Mouse (Mus musculus): Measurements from ENCODE around the gene Gm20388. TPM values are rescaled to one million over a fixed set of nuclear protein-coding genes. Genes with fewer than 3 reads are reported as not detected.

The Gm20388 gene
- polyA plus RNA-seq, 1 experiment from 2014 or later = 1.4 TPM

GRCm38 (mm10) chr8:121080361-121081090 lies 1169.9 kb downstream of the Gm20388 start:
- Histone ChIP-seq H3K9ac (ENCODE audit: low read depth, low read length) (no peak overlapping the region), H3K36me3 (ENCODE audit: control insufficient read depth, insufficient read depth) (no peaks in the 10 kb centered on the region), H3K9me3 (replicated peaks; ENCODE audit: control insufficient read depth, low read length) (no peaks in the 10 kb centered on the region), H3K4me3 (ENCODE audit: low read depth, low read length) (no peak overlapping the region), H3K27me3 (ENCODE audit: control insufficient read depth, insufficient read depth, low read depth, low read length) (peaks cover 98% of the 10 kb centered on the region), H3K27ac (ENCODE audit: low read length) (no peak overlapping the region), H3K4me2 (ENCODE audit: low read depth, low read length) (0 out of 2 replicates have a peak overlapping the region, but pooled peaks have one; percentile 3), H3K4me1 (ENCODE audit: control insufficient read depth, low read depth, low read length) (no peaks in the 10 kb centered on the region; the same call in 1 of the 2 replicates)
- 2% methylated on average over 49 of the region's 49 CpGs for WGBS (ENCODE audit: insufficient replicate concordance)
- no peak for ATAC-seq (ENCODE audit: low read depth)

DNA sequence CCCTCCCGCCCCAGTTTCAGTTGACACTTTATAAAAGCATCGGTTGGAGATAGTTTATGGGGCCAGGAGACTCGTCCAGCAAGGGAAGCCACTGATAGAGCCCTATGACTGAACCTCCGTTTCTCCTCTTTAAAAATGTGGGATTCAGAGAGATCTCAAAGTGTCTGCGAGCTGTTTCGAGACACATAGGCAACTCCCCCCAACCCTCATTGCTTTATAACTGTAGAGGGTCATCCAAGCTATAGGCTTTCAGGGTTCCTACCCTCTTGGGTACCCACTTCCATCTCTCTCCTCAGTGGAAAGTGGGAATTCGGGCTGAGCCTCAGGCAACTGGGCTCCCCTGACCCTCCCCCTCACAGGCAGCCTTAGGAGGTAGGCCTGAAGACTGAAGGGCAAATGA lies 1170.8 kb downstream of the Gm20388 start:
- Histone ChIP-seq H3K9ac (ENCODE audit: low read depth, low read length) (no peak overlapping the region), H3K4me2 (ENCODE audit: low read depth, low read length) (no peak overlapping the region), H3K9me3 (replicated peaks; ENCODE audit: control insufficient read depth, low read length) (no peaks in the 10 kb centered on the region), H3K27ac (ENCODE audit: low read length) (no peak overlapping the region), H3K4me3 (ENCODE audit: low read depth, low read length) (no peak overlapping the region), H3K4me1 (ENCODE audit: control insufficient read depth, low read depth, low read length) (no peaks in the 10 kb centered on the region; the same call in 1 of the 2 replicates), H3K36me3 (ENCODE audit: control insufficient read depth, insufficient read depth) (no peaks in the 10 kb centered on the region), H3K27me3 (ENCODE audit: control insufficient read depth, insufficient read depth, low read depth, low read length) (peaks cover 98% of the 10 kb centered on the region)
- ATAC-seq (ENCODE audit: low read depth) = no peak
- 4% methylated on average over 7 of the region's 7 CpGs for WGBS (ENCODE audit: insufficient replicate concordance)

GRCm38 (mm10) chr8:121082218-121083092 lies 1171.8 kb downstream of the Gm20388 start:
- Histone ChIP-seq H3K4me3 (ENCODE audit: low read depth, low read length) (peak overlapping the region; percentile 54), H3K4me1 (ENCODE audit: control insufficient read depth, low read depth, low read length) (no peaks in the 10 kb centered on the region; the same call in 1 of the 2 replicates), H3K4me2 (ENCODE audit: low read depth, low read length) (peak overlapping the region; percentile 67), H3K9me3 (replicated peaks; ENCODE audit: control insufficient read depth, low read length) (no peaks in the 10 kb centered on the region), H3K36me3 (ENCODE audit: control insufficient read depth, insufficient read depth) (no peaks in the 10 kb centered on the region), H3K27ac (ENCODE audit: low read length) (no peak overlapping the region), H3K27me3 (ENCODE audit: control insufficient read depth, insufficient read depth, low read depth, low read length) (peaks cover 98% of the 10 kb centered on the region), H3K9ac (ENCODE audit: low read depth, low read length) (no peak overlapping the region)
- ATAC-seq (ENCODE audit: low read depth) = no peak
- 2% methylated on average over 57 of the region's 57 CpGs for WGBS (ENCODE audit: insufficient replicate concordance)

- peak; percentile 42 for ATAC-seq (ENCODE audit: low read depth)
- H3K9ac ChIP-seq (ENCODE audit: low read depth, low read length) = no peak overlapping the region; the same call in 1 of the 2 replicates
- no peaks in the 10 kb centered on the region; the same call in 1 of the 2 replicates for H3K4me1 ChIP-seq (ENCODE audit: control insufficient read depth, low read depth, low read length)
- peak overlapping the region; percentile 33 for H3K27ac ChIP-seq (ENCODE audit: low read length)
- WGBS (ENCODE audit: insufficient replicate concordance) = under 1% methylated on average over 84 of the region's 89 CpGs
- peak overlapping the region; percentile 54 for H3K4me3 ChIP-seq (ENCODE audit: low read depth, low read length)
- no peaks in the 10 kb centered on the region for H3K36me3 ChIP-seq (ENCODE audit: control insufficient read depth, insufficient read depth)
- H3K27me3 ChIP-seq (ENCODE audit: control insufficient read depth, insufficient read depth, low read depth, low read length) = peaks cover 98% of the 10 kb centered on the region
- no peaks in the 10 kb centered on the region for H3K9me3 ChIP-seq (replicated peaks; ENCODE audit: control insufficient read depth, low read length)
- peak overlapping the region; percentile 67 for H3K4me2 ChIP-seq (ENCODE audit: low read depth, low read length)
Observed at GRCm38 (mm10) chr8:121083093-121083935, 1172.7 kb downstream of the Gm20388 start.

DNA sequence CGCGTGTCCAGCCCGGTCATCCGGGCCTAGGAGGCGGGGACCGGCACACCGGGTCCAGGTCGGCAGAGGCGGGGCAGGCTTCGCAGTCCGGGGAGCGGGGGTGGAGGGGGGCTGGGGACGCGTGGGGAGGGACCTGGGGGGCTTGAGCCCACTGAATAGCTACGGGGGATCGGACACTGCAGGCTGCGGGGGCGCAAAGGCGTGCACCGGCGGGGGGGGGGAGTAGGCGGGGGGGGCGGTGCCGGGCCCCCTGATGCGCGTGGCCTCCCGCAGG lies 1173.2 kb downstream of the Gm20388 start:
- H3K27ac ChIP-seq (ENCODE audit: low read length) = no peak overlapping the region
- no peaks in the 10 kb centered on the region; the same call in 1 of the 2 replicates for H3K4me1 ChIP-seq (ENCODE audit: control insufficient read depth, low read depth, low read length)
- H3K36me3 ChIP-seq (ENCODE audit: control insufficient read depth, insufficient read depth) = no peaks in the 10 kb centered on the region
- no peaks in the 10 kb centered on the region for H3K9me3 ChIP-seq (replicated peaks; ENCODE audit: control insufficient read depth, low read length)
- H3K4me3 ChIP-seq (ENCODE audit: low read depth, low read length) = peak overlapping the region; percentile 54
- H3K4me2 ChIP-seq (ENCODE audit: low read depth, low read length) = peak overlapping the region; percentile 67
- peak; percentile 45 for ATAC-seq (ENCODE audit: low read depth)
- WGBS (ENCODE audit: insufficient replicate concordance) = 0% methylated on average over 5 of the region's 27 CpGs
- peaks cover 99% of the 10 kb centered on the region for H3K27me3 ChIP-seq (ENCODE audit: control insufficient read depth, insufficient read depth, low read depth, low read length)
- H3K9ac ChIP-seq (ENCODE audit: low read depth, low read length) = no peak overlapping the region; the same call in 1 of the 2 replicates

DNA sequence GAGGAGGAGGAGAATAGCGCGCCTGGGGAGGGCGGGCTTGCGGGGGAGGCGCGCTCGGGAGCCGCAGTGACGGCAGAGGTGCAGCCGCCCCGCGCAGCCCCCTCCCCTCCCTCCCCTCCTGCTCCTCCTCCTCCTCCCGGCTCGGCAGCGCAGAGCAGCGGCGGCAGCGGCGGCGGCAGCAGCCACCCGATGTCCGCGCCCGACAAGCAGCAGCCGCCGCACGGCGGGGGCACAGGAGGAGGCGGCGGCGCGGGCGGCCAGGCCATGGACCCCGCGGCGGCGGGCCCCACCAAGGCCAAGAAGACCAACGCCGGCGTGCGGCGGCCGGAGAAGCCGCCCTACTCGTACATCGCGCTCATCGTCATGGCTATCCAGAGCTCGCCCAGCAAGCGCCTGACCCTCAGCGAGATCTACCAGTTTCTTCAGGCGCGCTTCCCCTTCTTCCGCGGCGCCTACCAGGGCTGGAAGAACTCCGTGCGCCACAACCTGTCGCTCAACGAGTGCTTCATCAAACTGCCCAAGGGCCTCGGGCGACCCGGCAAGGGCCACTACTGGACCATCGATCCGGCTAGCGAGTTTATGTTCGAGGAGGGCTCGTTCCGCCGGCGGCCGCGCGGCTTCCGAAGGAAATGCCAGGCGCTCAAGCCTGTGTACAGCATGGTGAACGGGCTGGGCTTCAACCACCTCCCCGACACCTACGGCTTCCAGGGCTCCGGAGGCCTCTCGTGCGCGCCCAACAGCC lies 1173.7 kb downstream of the Gm20388 start, which contains the start of gene Foxf1:
Gene Foxf1 (plus strand): TSS at position 177 of the 742 bp plus-strand sequence.
- no peaks in the 10 kb centered on the region for H3K9me3 ChIP-seq (replicated peaks; ENCODE audit: control insufficient read depth, low read length)
- WGBS (ENCODE audit: insufficient replicate concordance) = under 1% methylated on average over 71 of the region's 83 CpGs
- H3K9ac ChIP-seq (ENCODE audit: low read depth, low read length) = no peak within 1 kb of the TSS; the same call in 1 of the 2 replicates
- peak within 1 kb of the TSS; percentile 33 for H3K27ac ChIP-seq (ENCODE audit: low read length)
- no peaks in the 10 kb centered on the region; the same call in 1 of the 2 replicates for H3K4me1 ChIP-seq (ENCODE audit: control insufficient read depth, low read depth, low read length)
- H3K36me3 ChIP-seq (ENCODE audit: control insufficient read depth, insufficient read depth) = no peaks in the 10 kb centered on the region
- peak within 1 kb of the TSS; percentile 67 for H3K4me2 ChIP-seq (ENCODE audit: low read depth, low read length)
- H3K4me3 ChIP-seq (ENCODE audit: low read depth, low read length) = peak within 1 kb of the TSS; percentile 54
- peak; percentile 39 for ATAC-seq (ENCODE audit: low read depth)
- peaks cover 99% of the 10 kb centered on the region for H3K27me3 ChIP-seq (ENCODE audit: control insufficient read depth, insufficient read depth, low read depth, low read length)

DNA sequence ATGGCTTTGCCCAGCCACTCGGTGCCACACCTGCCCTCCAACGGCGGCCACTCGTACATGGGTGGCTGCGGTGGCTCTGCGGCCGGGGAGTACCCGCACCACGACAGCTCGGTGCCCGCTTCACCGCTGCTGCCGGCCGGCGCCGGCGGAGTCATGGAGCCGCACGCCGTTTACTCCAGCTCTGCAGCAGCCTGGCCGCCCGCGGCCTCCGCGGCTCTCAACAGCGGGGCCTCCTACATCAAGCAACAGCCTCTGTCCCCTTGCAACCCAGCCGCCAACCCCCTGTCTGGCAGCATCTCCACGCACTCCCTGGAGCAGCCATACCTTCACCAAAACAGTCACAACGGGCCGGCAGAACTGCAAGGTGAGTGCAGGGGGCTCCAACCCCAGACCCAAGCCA lies 1174.4 kb downstream of the Gm20388 start:
- Histone ChIP-seq H3K4me3 (ENCODE audit: low read depth, low read length) (peak overlapping the region; percentile 54), H3K27me3 (ENCODE audit: control insufficient read depth, insufficient read depth, low read depth, low read length) (peaks cover 99% of the 10 kb centered on the region), H3K9ac (ENCODE audit: low read depth, low read length) (no peak overlapping the region), H3K27ac (ENCODE audit: low read length) (no peak overlapping the region), H3K9me3 (replicated peaks; ENCODE audit: control insufficient read depth, low read length) (no peaks in the 10 kb centered on the region), H3K4me1 (ENCODE audit: control insufficient read depth, low read depth, low read length) (no peaks in the 10 kb centered on the region; the same call in 1 of the 2 replicates), H3K4me2 (ENCODE audit: low read depth, low read length) (no peak overlapping the region), H3K36me3 (ENCODE audit: control insufficient read depth, insufficient read depth) (no peaks in the 10 kb centered on the region)
- no peak for ATAC-seq (ENCODE audit: low read depth)
- WGBS (ENCODE audit: insufficient replicate concordance) = 4% methylated on average over 30 of the region's 30 CpGs

GRCm38 (mm10) chr8:121085561-121085960 lies 1174.9 kb downstream of the Gm20388 start:
- H3K9ac ChIP-seq (ENCODE audit: low read depth, low read length) = no peak overlapping the region
- 49% methylated on average over 3 of the region's 3 CpGs for WGBS (ENCODE audit: insufficient replicate concordance)
- H3K36me3 ChIP-seq (ENCODE audit: control insufficient read depth, insufficient read depth) = no peaks in the 10 kb centered on the region
- no peaks in the 10 kb centered on the region for H3K9me3 ChIP-seq (replicated peaks; ENCODE audit: control insufficient read depth, low read length)
- H3K4me3 ChIP-seq (ENCODE audit: low read depth, low read length) = peak overlapping the region; percentile 54; the same call in 1 of the 2 replicates
- H3K4me1 ChIP-seq (ENCODE audit: control insufficient read depth, low read depth, low read length) = no peaks in the 10 kb centered on the region; the same call in 1 of the 2 replicates
- no peak overlapping the region for H3K27ac ChIP-seq (ENCODE audit: low read length)
- H3K27me3 ChIP-seq (ENCODE audit: control insufficient read depth, insufficient read depth, low read depth, low read length) = peaks cover 99% of the 10 kb centered on the region
- no peak overlapping the region for H3K4me2 ChIP-seq (ENCODE audit: low read depth, low read length)
- no peak for ATAC-seq (ENCODE audit: low read depth)

All from liver, embryonic 16.5 days (tissue).